Comparison of ENCODE assay signal across 27 mouse cellular contexts in the genomic region with DNA sequence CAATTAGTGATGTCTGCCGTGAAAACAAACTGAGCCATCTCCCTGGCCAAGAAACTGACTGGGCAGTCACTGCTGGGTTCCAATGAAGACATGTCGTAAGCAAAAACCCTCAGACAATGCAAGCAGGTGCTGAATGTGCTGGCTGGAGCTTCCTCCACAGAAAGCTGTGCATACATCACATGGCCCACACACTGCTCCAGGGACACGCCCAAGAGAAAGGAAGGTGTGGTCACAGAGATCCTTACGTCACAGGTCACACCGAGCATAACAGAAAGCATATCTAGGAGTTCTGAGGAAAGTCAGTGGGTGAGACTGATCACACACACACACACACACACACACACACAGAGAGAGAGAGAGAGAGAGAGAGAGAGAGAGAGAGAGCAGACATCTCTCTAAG. TPM values are rescaled to one million over a fixed set of nuclear protein-coding genes. Genes with fewer than 3 reads are reported as not detected.
"Had no signal": no experiment of that assay in that cellular context is flagged by ENCODE, and none has a peak within 500 bp of the region (broad histone marks: within the 10 kb centered on the region; RNA-seq: fewer than 3 reads in every experiment).

No protein-coding gene starts in this region.

- DNase-seq: gastrocnemius, postnatal 10 days; gastrocnemius, postnatal 25 days; heart, adult 11 months; heart, adult 2 months; heart, postnatal 14 days; heart, postnatal 36 days; kidney, adult 11 months; kidney, adult 2 months; kidney, adult 9 months; kidney, postnatal 14 days; kidney, postnatal 36 days; layer of hippocampus, adult 9-11 months; layer of hippocampus, postnatal 36 days; left cerebral cortex, postnatal 4 days had no signal

- H3K27me3 ChIP-seq: heart, embryonic 13.5 days; heart, embryonic 15.5 days; liver, embryonic 12.5 days had no signal

- H3K4me2 ChIP-seq: heart, embryonic 11.5 days; heart, embryonic 13.5 days; heart, embryonic 15.5 days; hindbrain, embryonic 13.5 days; hindbrain, embryonic 15.5 days; kidney, embryonic 15.5 days; limb, embryonic 13.5 days; limb, embryonic 15.5 days; liver, embryonic 12.5 days had no signal

- H3K9me3 ChIP-seq: heart, embryonic 13.5 days; heart, embryonic 15.5 days; hindbrain, embryonic 13.5 days; hindbrain, embryonic 15.5 days; kidney, embryonic 15.5 days; limb, embryonic 13.5 days; limb, embryonic 15.5 days; liver, embryonic 12.5 days had no signal

- ATAC-seq: hindbrain, postnatal 0 days; liver, embryonic 12.5 days had no signal

- H3K27ac ChIP-seq: heart, adult 2 months; heart, embryonic 13.5 days; heart, embryonic 15.5 days; hindbrain, embryonic 13.5 days; hindbrain, embryonic 15.5 days; hindbrain, postnatal 0 days; kidney, embryonic 15.5 days; kidney, postnatal 0 days; limb, embryonic 13.5 days; limb, embryonic 15.5 days; liver, embryonic 12.5 days; liver, embryonic 14.5 days had no signal

- H3K4me3 ChIP-seq: heart, adult 2 months; heart, embryonic 13.5 days; heart, embryonic 15.5 days; hindbrain, embryonic 13.5 days; hindbrain, embryonic 15.5 days; kidney, embryonic 15.5 days; limb, embryonic 13.5 days; limb, embryonic 15.5 days; liver, embryonic 12.5 days had no signal

- H3K36me3 ChIP-seq: hindbrain, embryonic 13.5 days; hindbrain, embryonic 15.5 days; kidney, embryonic 15.5 days; limb, embryonic 13.5 days; limb, embryonic 15.5 days; liver, embryonic 12.5 days had no signal

- H3K9ac ChIP-seq: heart, embryonic 13.5 days; heart, embryonic 15.5 days; hindbrain, embryonic 13.5 days; hindbrain, embryonic 15.5 days; kidney, embryonic 15.5 days; limb, embryonic 13.5 days; limb, embryonic 15.5 days; liver, embryonic 12.5 days; liver, embryonic 14.5 days had no signal

- H3K4me1 ChIP-seq: heart, embryonic 15.5 days; hindbrain, embryonic 13.5 days; hindbrain, embryonic 15.5 days; kidney, embryonic 15.5 days; limb, embryonic 13.5 days; limb, embryonic 15.5 days; liver, embryonic 12.5 days had no signal

RNA-seq across cellular contexts. Expression of gene Myo18b, which starts 27.5 kb away (rescaled TPM):
- total RNA-seq: hematopoietic stem cell, adult 5-6 weeks had no signal
